Mouse (Mus musculus) urinary bladder, postnatal 10 days (tissue): ENCODE measurements around the gene 5730480H06Rik.

Experiments used
- DNase-seq: peaks from one replicate; pipeline ENCODE4 v3.0.0; 2022; ENCODE audit warnings: low spot score

5730480H06Rik gene

DNA sequence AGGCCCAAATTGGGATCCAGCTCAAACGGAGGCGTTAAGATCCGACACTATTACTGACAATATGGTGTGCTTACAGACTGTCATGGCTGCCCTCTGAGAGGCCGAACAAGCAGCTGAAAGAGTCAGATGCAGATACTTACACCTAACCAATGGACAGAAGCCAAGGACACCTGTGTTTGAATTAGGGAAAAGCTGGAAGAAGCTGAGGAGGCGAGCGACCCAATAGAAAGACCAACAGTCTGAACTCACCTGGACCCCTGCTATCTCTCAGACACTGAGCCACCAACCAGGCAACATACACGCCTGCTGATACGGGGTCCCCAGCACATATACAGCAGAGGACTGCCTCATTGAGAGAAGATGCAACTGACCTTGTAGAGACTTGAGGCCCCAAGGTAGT lies at the start of gene 5730480H06Rik:
Gene 5730480H06Rik, plus strand, starts transcription at position 301 of the 400 bp plus-strand sequence.
- no peak for DNase-seq

DNA sequence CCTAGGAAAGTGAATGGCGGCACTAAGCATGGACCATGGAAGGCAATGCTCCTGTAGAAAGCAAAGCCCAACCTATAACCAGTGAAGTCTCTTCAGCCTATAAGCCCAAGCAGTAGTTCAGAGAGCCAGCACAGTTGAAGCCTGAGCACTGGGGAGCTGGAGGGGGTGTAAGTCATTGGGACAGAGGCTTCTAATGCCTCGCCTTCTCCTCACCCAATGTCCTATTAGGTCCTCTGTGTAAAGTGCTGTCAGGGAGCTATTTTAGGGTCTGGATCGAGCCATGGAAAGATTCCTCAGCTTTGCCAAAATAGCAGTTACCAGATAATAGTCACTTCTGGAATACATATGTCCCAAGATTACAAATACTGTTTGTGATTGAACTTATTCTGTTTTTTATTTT lies 26.6 kb upstream of the 5730480H06Rik start:
- DNase-seq: no peak

DNA sequence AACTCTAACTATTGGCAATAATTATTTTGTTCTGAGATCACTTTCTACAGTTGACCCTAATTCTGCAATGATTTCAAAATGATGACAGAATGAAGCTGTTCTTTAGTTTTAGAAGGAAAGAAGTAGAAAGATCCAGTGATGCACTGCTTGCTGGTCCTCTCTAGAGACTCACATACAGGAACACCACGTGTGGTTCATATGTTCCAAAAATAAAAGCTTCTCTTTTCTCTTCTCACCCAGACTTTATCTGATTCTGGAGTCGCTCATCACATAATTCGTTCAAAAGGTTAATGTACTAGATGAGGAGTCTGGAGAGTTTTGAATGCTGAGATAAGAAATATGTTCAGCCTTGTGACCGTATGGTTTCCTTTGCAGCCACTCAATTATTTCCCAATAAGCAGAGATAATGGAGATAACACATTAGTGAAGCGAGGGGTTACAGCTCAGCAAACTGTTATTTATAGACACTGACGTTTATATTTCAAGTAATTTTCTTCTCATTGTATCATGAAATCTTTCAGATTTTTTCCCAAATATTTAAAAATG lies 12.6 kb upstream of the 5730480H06Rik start:
- no peak for DNase-seq

DNA sequence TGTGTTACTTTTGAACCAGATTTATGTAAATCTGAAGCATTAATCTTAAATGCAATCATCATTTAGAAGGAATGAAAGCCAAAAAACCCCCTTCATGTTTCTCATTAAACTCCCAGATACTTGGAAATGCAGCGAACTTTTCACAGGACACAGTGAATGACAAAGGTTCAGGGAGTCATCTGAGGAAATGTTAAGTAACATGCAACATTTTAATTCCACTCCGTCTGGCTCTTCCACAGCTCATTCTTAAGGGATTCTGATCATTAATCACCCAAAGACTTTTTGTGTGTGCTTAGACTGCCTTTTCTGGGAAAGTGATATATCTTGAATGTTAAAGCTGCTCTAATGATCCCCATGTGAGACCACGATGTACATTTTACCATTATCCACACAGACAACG lies 7.2 kb upstream of the 5730480H06Rik start:
- DNase-seq: no peak

DNA sequence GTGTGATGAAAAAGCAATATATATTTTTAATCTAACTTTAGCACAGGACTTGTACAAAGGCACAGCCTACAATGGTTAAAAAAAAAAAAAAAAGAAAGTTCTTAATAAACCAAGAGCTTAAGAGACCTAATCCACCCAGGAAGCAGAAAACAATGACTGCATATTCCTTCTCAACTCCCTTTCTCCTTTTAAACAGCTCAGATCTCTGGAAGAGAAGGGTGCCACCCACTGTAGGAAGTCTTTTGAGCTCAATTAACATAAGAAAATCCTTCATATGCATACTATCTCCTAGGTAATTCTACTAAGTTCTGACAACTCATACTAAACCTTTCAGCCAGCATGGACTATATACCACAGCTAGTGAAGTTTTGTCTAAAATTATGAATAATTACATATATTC lies 1.5 kb upstream of the 5730480H06Rik start:
- no peak for DNase-seq

DNA sequence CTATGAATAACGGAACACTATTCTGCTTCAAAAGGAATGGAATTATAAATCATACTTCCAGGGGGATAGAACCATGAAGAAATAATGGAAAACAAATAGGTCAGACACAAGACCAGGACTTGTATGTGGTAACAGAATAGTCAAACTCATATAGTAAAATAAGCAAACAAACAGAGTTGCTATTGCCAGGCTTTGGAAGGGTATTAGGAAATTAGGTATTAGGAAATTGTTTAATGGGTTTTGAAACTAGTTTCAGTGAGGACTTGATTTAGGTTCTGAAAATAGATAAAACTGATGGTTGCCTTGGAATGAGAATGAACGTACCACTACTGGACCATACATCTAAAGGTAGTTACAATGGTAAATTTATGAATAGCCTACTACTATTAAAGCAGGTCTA lies 2.0 kb downstream of the 5730480H06Rik start:
- no peak for DNase-seq

DNA sequence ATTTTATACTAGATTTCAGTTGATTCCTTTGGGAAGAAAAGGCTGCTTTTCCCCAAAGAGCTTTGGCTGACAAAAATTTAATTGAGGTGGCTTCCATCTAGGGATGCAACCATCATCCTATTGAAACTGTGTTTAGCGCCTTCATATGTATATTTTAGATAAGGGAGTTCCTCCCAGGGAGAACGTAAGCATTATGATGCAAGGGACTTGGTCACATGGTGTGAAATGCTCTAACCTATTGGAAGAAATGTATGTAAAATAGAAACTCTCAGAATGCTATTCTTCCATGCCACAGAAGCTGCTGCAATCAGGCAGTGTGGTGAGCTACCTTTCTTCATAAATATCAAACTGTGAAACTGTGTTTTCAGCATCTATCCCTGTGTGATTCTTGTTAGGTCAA lies 3.1 kb downstream of the 5730480H06Rik start:
- DNase-seq: no peak

DNA sequence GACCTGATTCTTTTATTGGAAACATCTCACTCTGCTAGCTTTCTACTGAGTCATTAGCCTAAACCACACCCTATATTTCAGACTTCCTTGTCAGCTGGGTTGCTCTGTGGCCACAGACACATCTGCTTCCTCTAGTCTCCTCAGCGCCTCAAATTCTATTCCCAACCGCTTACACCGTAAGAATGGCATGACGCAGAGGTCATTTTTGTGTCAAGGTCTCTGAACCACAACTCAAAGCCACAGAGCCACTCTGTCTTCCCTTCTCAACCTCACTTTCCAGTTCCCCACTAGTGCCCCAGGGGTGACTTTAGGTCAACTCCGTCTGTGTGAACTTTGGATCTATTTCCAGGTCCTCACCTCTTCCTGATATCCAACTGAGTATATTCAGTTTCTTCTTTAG lies 3.7 kb downstream of the 5730480H06Rik start:
- no peak for DNase-seq

DNA sequence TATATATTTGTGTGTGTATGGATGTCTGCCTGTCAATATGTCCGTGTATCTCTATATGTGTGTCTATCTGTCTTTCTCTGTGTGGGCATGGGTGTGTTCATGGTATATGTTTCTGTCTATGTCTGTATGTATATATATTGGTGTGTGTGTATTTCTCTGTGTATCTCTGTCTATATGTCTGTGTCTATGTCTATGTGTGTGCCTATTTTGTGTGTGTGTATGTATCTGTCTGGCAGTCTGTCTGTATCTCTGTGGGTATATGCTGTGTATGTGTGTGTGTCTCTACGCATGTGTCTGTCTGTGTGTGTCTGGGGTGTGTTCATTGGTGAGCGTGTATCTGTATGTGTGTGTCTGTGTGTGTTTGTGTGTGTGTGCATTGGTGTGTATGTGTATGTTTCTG lies 5.7 kb downstream of the 5730480H06Rik start:
- no peak for DNase-seq

DNA sequence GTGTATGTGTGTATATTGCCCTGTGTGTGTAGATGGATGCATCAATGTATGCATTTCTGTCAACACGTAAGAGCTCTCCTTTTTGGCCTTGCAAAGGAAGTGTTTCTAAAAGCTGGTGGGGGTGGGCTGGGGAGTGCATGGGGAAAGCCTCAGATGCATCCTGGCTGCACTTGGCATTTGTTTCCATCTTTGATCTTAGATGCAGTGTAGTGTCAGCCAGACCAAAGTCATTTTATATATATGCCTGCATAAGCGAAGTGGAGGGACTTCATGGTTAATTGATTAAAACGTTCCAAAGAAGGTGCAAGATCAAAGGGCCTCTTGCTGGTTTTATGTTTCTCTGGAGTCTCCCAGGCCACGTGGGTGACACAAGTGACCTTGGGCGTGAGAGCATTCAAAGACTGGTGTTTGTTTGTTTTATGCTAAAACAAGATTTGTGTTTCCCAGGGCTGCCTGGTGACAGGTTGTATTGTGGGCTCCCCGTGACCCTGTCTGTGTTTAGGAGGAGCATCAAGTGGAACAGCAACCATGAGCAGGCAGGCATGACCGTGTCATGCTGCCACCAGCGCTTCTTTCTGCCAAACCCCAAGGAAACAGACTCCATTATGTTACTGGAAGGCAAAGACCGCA lies 6.2 kb downstream of the 5730480H06Rik start:
- DNase-seq: no peak

DNA sequence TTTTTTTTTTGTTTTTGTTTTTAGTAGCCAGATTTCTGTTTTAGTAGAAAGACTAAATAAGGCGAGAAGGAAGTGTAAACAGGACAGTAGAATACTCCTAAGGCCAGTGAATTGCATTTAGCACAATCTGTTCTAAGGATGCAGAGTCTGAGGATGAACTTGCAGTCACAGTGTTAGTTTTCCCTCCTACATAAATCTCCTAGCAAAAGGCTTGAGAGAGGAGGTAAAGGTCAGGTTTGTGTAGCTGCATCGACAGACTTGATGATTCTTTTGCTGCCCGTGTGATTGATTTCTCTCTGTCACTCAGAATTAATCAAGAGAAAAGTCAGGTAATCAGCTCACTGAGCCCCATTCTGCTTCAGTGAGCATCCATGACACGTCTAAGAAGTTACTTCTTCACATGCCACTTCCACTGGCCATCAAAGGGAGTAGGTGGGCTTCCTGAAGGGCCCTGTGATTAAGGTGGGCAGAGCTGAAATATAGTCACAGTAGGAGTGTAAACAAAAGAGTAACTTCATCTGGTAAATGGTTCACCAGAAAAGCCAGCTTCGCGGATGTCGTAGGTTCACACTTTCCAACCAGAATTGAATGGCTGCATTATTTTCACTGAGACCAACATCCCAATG lies 13.2 kb downstream of the 5730480H06Rik start:
- no peak for DNase-seq

DNA sequence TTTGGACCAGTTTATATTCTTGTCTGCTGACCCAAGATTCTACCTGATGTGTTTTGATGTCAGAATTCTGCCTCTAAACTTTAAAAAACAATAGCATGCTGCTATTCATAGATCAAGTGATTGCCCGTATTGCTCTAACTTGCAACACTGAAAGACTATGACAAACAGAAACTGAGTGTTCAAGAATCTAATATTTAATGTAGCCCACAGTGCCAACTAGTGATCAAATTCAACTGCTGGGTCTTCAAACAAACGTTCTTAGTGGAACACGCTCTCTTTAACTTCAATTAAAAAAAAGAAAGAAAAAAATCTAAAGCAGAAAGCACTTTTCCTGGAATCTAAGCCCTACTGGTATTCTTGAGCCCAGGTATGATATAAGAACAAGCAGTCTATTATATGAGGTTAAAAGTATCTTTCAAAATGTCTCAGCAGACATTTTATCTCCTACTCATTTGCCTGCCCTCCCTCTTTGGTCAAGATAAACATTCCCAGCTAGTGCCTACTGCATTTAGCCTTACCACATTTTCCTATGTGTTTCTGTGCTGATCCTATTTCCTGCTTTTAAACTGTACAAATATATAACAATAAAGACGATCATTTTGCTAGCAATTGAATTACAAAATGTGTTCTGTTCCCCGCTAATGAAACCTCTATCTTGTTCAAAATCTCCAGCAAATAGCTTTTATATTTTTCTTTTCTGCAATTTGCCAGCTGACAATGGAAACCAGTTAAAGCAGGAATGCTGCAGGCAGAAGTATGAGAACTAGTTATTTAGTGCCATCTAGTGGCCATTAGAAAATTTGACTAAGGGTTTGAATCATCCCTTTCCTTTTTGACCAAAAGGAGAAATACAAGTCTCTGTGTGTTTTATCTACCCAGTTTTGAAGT lies 17.6 kb downstream of the 5730480H06Rik start:
- DNase-seq: no peak

DNA sequence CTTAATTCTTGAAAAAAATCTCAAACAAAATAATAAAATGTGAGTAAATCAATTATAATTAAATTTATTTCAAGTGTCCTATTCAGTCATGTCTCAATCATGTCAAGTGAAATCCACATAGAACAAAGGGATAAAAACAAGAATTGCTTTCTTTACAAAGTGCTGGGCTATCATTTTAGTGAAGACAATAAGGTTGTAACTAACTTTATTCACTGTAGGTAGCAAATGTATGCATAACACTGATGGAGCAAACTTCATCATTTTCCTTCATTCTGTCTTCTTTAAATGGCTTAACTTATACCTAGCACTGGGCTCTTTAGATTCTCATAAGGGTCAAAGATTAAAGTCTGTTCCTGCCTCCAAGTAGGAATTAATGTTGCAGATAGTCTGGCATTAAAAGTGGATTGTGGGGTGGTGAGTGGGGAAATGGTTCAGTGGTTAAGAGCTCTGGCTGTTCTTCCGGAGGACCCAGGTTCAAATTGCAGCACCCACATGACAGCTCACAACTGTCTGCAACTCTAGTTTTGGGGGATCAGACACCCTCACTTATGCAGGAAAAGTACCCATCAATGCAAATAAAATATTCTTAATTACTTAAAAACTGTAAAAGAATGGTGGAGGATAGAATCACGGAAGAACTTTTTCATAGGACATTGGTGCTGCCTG lies 18.4 kb downstream of the 5730480H06Rik start:
- DNase-seq: no peak

DNA sequence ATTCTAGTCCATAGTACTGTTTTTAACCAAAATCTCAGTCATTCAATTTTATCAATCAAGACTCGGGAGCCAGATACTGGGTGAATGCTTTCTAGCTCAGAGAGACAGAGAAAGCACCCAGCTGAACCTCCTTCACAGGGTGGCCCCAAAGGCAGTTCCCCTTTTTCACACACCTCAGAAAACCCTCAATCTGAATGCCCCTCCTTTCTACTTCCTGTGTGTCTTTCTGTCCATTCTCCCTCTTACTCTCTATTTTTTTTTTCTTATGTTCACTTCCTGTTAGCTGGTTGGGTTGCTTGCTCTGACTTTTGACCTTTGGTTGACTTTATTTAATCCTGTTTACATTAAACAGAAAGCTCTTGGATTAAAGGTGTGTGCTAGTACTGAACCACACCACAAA lies 21.6 kb downstream of the 5730480H06Rik start:
- DNase-seq: no peak

DNA sequence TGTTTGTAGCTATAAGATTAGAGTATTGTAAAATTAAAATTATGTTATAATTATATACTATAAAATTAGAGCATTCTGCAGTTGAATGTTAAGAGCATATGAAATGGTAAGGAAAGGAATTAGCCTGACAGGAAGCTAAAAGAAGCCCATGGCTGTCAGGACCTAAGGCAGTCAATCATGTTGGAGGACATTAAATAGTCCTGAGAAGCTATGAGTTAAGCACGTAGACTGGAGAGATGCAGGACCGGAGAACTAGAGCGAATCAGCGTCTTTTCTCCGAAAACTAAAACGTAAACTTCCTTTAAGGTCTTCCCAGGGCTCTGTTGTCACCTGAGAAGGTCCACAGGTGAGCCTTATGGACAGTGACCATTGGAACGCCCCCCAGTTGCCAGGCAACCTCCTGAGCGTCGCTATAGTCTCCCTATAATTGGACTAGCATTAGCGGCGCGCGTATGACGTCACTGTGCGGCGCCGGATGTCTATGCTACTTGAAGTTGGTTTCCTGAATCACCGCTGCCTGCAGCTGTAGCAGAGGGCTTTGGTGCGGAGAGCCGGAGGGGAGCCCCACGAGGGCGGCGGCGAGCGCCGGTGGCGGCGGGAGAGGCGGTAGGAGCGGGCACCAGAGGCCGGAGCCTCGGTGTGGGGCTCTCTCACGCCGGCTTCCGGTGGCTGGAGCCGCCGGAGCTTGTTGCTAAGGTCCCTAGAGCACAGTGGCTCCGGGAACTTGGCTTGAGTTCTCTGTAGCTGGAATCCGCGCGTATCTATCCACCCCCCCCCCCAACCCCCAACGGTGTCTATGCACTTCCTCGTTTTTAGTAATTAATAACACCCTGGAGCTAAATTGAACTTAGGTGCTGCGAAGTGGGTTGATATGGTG lies 44.4 kb downstream of the 5730480H06Rik start:
- DNase-seq: peak; percentile 82

DNA sequence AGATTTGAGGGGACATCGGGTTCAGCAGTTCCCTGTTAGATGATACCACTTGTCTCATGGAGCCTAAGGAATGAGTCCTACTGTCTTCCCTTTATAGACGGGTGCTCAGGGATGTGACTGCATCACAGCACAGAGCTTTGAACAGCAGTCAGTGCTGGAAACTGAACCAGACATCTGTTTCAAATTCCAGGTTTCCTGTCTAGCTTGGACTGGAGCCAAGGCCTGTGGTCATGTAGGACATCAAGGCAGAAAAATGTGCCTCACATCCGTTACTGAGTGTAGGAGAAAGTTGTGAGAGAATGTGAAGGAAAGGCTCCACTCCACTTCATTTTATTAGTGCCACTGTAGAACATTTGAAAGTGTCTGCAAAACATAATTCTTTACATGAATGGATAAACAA lies 74.7 kb downstream of the 5730480H06Rik start:
- DNase-seq: no peak

DNA sequence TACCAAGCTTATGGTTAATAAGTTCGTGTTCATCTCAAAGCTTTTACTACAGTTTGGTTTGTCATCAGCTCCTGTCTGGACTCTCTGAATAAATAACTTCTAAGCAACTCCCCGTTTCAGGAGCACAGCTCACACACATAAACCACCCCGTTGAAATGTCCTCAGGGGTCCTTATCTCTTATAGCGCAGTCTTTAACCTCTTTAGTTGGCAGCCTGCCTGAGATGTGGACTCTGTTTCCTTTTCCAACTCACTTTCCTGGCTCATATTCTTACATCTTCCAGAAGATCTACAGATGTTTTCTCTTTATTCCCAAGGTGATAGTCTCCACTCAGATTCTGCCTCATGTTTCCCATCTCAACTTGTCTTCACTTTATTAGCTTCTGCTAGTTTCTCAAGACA lies 80.5 kb downstream of the 5730480H06Rik start:
- no peak for DNase-seq

DNA sequence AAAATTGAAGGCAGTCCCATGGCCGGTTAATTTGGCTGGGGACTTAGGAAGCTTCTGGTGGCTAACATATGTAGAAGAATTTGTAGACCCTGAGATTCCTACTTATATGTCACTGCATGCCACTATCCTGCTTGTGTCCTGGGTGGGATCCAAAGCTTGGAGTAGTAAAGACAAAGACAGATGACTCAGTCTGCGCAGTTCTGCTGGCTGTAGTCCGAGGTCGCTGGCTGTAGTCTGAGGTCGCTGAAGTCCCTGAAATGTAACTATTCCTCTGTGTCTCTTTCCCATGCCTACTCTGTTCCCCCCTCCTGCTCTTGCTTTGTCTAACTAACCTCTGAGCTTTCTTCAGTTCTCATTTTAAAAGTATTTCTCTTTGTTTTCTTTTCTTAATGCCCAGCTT lies 82.6 kb downstream of the 5730480H06Rik start:
- DNase-seq: no peak

DNA sequence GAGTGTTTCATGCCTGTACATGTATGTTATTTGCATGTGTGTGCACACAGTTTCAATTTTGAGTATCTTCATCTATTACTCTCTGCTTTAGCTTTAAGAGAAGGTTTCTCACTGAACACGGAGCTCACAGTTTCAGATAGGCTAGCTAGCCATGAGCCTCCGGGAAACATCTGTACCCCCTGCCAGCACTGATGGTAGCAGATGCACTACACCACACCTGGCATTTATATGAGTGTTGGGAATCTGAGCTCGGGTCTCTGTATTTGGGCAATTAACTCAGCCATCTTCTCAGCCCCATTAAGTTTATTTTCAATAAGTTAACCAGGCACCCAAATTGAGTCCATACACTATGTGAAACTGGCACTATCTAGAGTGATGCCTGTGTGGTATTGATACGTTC lies 83.7 kb downstream of the 5730480H06Rik start:
- DNase-seq: no peak

DNA sequence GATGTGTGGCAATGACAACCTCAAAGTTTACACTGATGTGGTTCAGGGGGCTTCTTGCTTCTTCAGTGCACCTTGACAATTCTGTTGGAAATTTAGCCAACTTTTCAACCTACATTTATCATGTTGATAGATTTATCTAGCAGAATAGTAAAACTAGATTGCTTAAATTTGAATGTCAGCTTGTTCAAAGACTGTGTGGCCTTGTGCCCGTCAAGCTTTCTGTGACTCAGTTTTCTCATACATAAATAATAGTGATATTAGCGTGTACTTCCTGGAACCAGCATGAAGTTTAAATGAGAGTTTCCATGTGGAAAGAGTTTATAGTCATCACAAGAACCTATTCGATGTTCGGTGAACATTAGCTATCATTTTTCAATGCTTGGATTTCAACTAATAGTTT lies 84.5 kb downstream of the 5730480H06Rik start:
- no peak for DNase-seq

DNA sequence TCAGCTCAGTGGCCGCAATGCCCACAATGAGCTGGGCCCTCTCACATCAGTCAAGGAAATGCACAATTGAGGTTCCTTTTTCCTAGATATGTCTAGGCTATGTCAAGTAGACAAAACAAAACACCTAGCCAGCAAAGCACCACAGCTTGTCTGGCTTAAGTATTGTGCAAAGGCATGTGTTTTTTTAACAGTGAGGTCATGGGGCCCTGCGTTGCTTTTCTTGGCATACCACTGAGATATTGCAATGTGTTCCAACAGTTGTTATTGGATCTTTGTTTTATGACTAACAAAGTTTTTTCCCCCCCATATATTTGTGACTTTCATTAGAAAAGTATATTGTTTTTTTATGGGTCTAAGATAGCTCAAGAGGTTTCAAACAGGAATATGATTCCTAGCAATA lies 92.0 kb downstream of the 5730480H06Rik start:
- DNase-seq: no peak
